Mouse (Mus musculus) embryonic facial prominence, embryonic 15.5 days (tissue): Measurements from ENCODE around the gene Zdhhc14. TPM values are rescaled to one million over a fixed set of nuclear protein-coding genes. Genes with fewer than 3 reads are reported as not detected.

Source experiments
- ATAC-seq: fragments of 200-750 bp; cut with Nextera tagmentation; 2 replicates; pipeline ENCODE4 v1.8.0; 2017; ENCODE audit warnings: low read depth, moderate TSS enrichment; ENCODE audit not compliant: insufficient number of reproducible peaks, low FRiP score, low TSS enrichment
- H3K27ac ChIP-seq: fragments of 300-500 bp; sonication (generic); replicated peaks from 2 replicates; pipeline ENCODE4 v1.5.1; 2015; ENCODE audit warnings: mild to moderate bottlenecking, inconsistent platforms
- H3K27me3 ChIP-seq: fragments of 300-500 bp; sonication (generic); 2 replicates; pipeline ENCODE4 v1.6.1; 2015; ENCODE audit warnings: inconsistent platforms
- H3K36me3 ChIP-seq: fragments of 300-500 bp; sonication (generic); 2 replicates; pipeline ENCODE4 v1.6.1; 2015; ENCODE audit warnings: mild to moderate bottlenecking, inconsistent platforms
- H3K4me1 ChIP-seq: fragments of 300-500 bp; sonication (generic); 2 replicates; pipeline ENCODE4 v1.6.1; 2015; ENCODE audit warnings: inconsistent platforms
- H3K4me2 ChIP-seq: fragments of 300-500 bp; sonication (generic); replicated peaks from 2 replicates; pipeline ENCODE4 v1.6.1; 2015; ENCODE audit warnings: mild to moderate bottlenecking, inconsistent platforms
- H3K4me3 ChIP-seq: fragments of 300-500 bp; sonication (generic); replicated peaks from 2 replicates; pipeline ENCODE4 v1.5.1; 2015; ENCODE audit warnings: mild to moderate bottlenecking, inconsistent platforms
- H3K9ac ChIP-seq: fragments of 300-500 bp; sonication (generic); 2 replicates; pipeline ENCODE4 v1.6.1; 2015; ENCODE audit warnings: inconsistent platforms
- H3K9me3 ChIP-seq: fragments of 300-500 bp; sonication (generic); replicated peaks from 2 replicates; pipeline ENCODE4 v1.6.1; 2016; ENCODE audit warnings: inconsistent platforms
- WGBS: fragments of 180-500 bp; shearing (Covaris S2); methylation state at CpG from one replicate; pipeline ENCODE4 v1.1.7; 2015; 5-methylcytosine and 5-hydroxymethylcytosine counted together
- polyA plus RNA-seq: library from polyadenylated mRNA; unstranded; fragments of >200 nt; fragmentation: Nextera tagmentation; extraction: Ambion mirVana; gene quantifications from 2 replicates; pipeline ENCODE4 v1.2.1, GENCODE M21; 2015

Gene Zdhhc14
- polyA plus RNA-seq, 1 experiment from 2014 or later, result 5.2 TPM

- no peak overlapping the region for H3K27ac ChIP-seq
- no peaks in the 10 kb centered on the region for H3K27me3 ChIP-seq
- no peak overlapping the region for H3K4me2 ChIP-seq
- no peaks in the 10 kb centered on the region for H3K9me3 ChIP-seq
- no peak overlapping the region for H3K4me3 ChIP-seq
- WGBS, result 71% methylated on average over 10 of the region's 12 CpGs
- ATAC-seq, result no peak
- H3K4me1 ChIP-seq, result no peaks in the 10 kb centered on the region
- no peaks in the 10 kb centered on the region for H3K36me3 ChIP-seq
- H3K9ac ChIP-seq, result no peak overlapping the region
Observed at GRCm38 (mm10) chr17:5536259-5537094, 44.1 kb downstream of the Zdhhc14 start.

GRCm38 (mm10) chr17:5537095-5537575 is 44.8 kb downstream of the Zdhhc14 start:
- Histone ChIP-seq H3K4me3 (no peak overlapping the region), H3K9me3 (no peaks in the 10 kb centered on the region), H3K27me3 (no peaks in the 10 kb centered on the region), H3K9ac (no peak overlapping the region), H3K4me2 (no peak overlapping the region), H3K36me3 (no peaks in the 10 kb centered on the region), H3K27ac (no peak overlapping the region), H3K4me1 (no peaks in the 10 kb centered on the region)
- no peak for ATAC-seq
- WGBS, result 73% methylated on average over 11 of the region's 11 CpGs

DNA sequence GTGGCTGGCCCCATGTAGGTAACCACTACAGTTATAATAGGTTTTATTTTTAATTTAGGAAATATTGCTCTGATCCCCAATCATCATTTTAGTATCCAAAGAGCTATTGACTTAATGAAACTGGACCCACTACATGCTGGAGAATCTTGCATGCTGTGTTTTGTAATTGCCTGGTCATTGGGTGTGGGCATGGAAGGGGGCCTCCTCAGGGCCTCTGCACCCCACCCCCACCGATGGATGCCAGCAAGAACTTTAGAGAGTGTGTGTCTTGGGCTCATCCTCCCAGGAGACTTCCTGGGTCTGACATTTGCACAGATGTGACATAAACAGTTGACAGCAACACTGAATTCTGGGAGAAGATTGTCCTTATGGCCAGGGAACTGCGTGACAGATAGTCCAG is 49.8 kb downstream of the Zdhhc14 start:
- Histone ChIP-seq H3K9ac (no peak overlapping the region), H3K4me1 (no peaks in the 10 kb centered on the region), H3K4me3 (no peak overlapping the region), H3K4me2 (no peak overlapping the region), H3K9me3 (no peaks in the 10 kb centered on the region), H3K27ac (no peak overlapping the region), H3K27me3 (no peaks in the 10 kb centered on the region), H3K36me3 (no peaks in the 10 kb centered on the region)
- 84% methylated on average over 2 of the region's 2 CpGs for WGBS
- no peak for ATAC-seq

GRCm38 (mm10) chr17:5544065-5544464 is 51.7 kb downstream of the Zdhhc14 start:
- no peak overlapping the region for H3K9ac ChIP-seq
- no peaks in the 10 kb centered on the region for H3K4me1 ChIP-seq
- H3K4me3 ChIP-seq, result no peak overlapping the region
- WGBS, result 77% methylated on average over 5 of the region's 5 CpGs
- no peak overlapping the region for H3K27ac ChIP-seq
- no peak overlapping the region for H3K4me2 ChIP-seq
- no peaks in the 10 kb centered on the region for H3K27me3 ChIP-seq
- H3K36me3 ChIP-seq, result no peaks in the 10 kb centered on the region
- no peak for ATAC-seq
- no peaks in the 10 kb centered on the region for H3K9me3 ChIP-seq

DNA sequence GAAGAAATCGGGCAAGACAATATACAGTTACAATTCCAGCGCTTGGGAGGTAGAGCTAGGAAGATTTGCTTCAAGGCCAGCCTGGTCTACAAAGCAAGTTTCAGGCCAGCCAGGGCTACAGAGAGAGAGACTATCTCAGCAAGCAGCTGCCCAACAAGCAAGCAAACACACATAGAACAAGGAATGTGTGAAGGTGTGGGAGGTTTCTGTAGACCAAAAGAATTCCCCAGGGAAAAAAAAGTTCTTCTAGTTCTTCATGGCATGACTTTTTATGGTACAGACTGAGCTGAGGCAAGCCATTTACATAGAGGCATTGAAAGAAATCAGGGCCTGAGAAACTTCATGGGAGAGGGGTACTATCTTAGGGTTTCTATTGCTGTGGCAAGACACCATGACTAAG is 52.7 kb downstream of the Zdhhc14 start:
- H3K4me2 ChIP-seq, result no peak overlapping the region
- no peaks in the 10 kb centered on the region for H3K9me3 ChIP-seq
- ATAC-seq, result no peak
- no peak overlapping the region for H3K9ac ChIP-seq
- no peak overlapping the region for H3K4me3 ChIP-seq
- H3K27me3 ChIP-seq, result no peaks in the 10 kb centered on the region
- H3K4me1 ChIP-seq, result no peaks in the 10 kb centered on the region
- no peak overlapping the region for H3K27ac ChIP-seq
- WGBS, result 94% methylated on average over 2 of the region's 2 CpGs
- H3K36me3 ChIP-seq, result no peaks in the 10 kb centered on the region

DNA sequence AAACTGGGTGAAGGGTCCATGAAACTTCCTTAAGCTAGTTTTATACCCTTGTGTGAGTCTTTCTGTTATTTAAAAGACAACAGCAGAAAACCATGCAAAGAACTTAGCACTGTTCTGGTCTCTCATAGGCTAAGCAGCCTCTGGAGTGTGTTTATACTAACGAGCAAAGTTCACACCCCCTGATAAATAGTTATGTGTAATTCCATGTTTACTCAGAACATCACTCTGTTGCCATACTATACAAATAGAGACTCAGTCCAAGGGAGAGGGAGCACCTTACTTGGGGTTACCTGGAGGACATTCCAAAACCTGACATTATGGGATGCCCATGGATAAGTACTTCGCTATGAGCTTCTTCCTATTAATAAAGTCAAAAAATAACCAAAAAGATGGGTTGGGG is 56.2 kb downstream of the Zdhhc14 start:
- Histone ChIP-seq H3K9ac (no peak overlapping the region), H3K36me3 (no peaks in the 10 kb centered on the region), H3K27ac (no peak overlapping the region), H3K27me3 (no peaks in the 10 kb centered on the region), H3K9me3 (no peaks in the 10 kb centered on the region), H3K4me3 (no peak overlapping the region), H3K4me1 (no peaks in the 10 kb centered on the region), H3K4me2 (no peak overlapping the region)
- no peak for ATAC-seq
- WGBS, result 89% methylated on average over 2 of the region's 2 CpGs

- H3K9me3 ChIP-seq, result no peaks in the 10 kb centered on the region
- H3K9ac ChIP-seq, result no peak overlapping the region
- no peaks in the 10 kb centered on the region for H3K27me3 ChIP-seq
- H3K4me3 ChIP-seq, result no peak overlapping the region
- no peak for ATAC-seq
- no peak overlapping the region for H3K4me2 ChIP-seq
- H3K4me1 ChIP-seq, result no peaks in the 10 kb centered on the region
- no peak overlapping the region for H3K27ac ChIP-seq
- WGBS, result 92% methylated on average over 6 of the region's 6 CpGs
- H3K36me3 ChIP-seq, result no peaks in the 10 kb centered on the region
Observed at GRCm38 (mm10) chr17:5549460-5549859, 57.1 kb downstream of the Zdhhc14 start.

DNA sequence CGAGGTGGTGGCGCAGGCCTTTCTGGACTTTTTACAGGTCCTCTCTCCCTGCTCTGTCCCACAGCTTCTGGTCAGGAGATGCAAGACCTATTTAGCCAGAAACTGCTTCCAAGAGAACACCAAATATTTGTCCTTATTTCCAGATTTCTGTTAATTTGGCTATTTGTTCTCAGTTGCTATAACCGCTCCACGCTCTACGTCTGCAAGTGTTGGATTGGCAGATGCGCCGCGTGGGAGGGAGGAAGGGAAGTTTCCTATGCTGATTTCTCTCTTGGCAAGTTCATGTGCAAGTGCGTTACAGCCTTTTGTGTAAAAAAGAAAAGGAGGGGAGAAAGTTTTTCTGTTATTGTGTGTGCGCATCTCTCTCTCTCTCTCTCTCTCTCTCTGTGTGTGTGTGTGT is 58.1 kb downstream of the Zdhhc14 start:
- H3K9me3 ChIP-seq, result no peaks in the 10 kb centered on the region
- no peak overlapping the region for H3K4me2 ChIP-seq
- H3K9ac ChIP-seq, result no peak overlapping the region
- H3K36me3 ChIP-seq, result no peaks in the 10 kb centered on the region
- H3K4me3 ChIP-seq, result no peak overlapping the region
- H3K4me1 ChIP-seq, result no peaks in the 10 kb centered on the region
- no peak for ATAC-seq
- no peaks in the 10 kb centered on the region for H3K27me3 ChIP-seq
- H3K27ac ChIP-seq, result no peak overlapping the region
- 87% methylated on average over 10 of the region's 10 CpGs for WGBS

DNA sequence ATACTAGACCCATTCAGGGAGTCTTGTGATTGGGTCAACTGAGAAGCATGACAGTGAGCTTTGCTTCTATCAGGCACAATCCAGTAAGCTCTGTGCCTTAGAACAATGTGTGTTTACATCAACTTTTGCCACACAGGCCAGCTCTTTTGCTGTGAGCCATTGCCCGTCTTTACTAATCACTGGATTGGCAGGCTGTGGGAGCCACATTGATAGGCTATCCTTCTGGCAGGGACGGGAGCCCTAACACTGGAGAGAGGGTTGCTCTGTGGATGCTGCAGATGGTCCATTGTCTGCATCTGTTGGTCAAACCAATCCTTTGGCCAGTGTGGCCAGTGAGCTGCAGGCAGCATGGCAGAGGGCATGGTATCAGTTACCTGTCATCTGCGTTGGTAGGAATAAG is 58.8 kb downstream of the Zdhhc14 start:
- H3K9ac ChIP-seq, result no peak overlapping the region
- no peak for ATAC-seq
- WGBS, result 80% methylated on average over 3 of the region's 3 CpGs
- H3K4me2 ChIP-seq, result no peak overlapping the region
- no peak overlapping the region for H3K27ac ChIP-seq
- H3K9me3 ChIP-seq, result no peaks in the 10 kb centered on the region
- no peak overlapping the region for H3K4me3 ChIP-seq
- no peaks in the 10 kb centered on the region for H3K36me3 ChIP-seq
- H3K27me3 ChIP-seq, result no peaks in the 10 kb centered on the region
- H3K4me1 ChIP-seq, result no peaks in the 10 kb centered on the region

GRCm38 (mm10) chr17:5552036-5552760 is 59.8 kb downstream of the Zdhhc14 start:
- no peaks in the 10 kb centered on the region for H3K9me3 ChIP-seq
- H3K27ac ChIP-seq, result no peak overlapping the region
- no peaks in the 10 kb centered on the region for H3K4me1 ChIP-seq
- H3K4me2 ChIP-seq, result no peak overlapping the region
- ATAC-seq, result no peak
- no peak overlapping the region for H3K9ac ChIP-seq
- H3K36me3 ChIP-seq, result no peaks in the 10 kb centered on the region
- WGBS, result 69% methylated on average over 14 of the region's 14 CpGs
- H3K27me3 ChIP-seq, result no peaks in the 10 kb centered on the region
- no peak overlapping the region for H3K4me3 ChIP-seq

- Histone ChIP-seq H3K27ac (no peak overlapping the region), H3K4me2 (no peak overlapping the region), H3K9me3 (no peaks in the 10 kb centered on the region), H3K9ac (no peak overlapping the region), H3K27me3 (no peaks in the 10 kb centered on the region), H3K4me3 (no peak overlapping the region), H3K4me1 (no peaks in the 10 kb centered on the region), H3K36me3 (no peaks in the 10 kb centered on the region)
- ATAC-seq, result no peak
- WGBS, result 71% methylated on average over 5 of the region's 5 CpGs
Observed at GRCm38 (mm10) chr17:5553556-5553955, 61.2 kb downstream of the Zdhhc14 start.
